ENCODE assay signal across 10 mouse cellular contexts in genomic region chr2:118761358-118761757, GRCm38 (mm10). TPM values are rescaled to one million over a fixed set of nuclear protein-coding genes. Genes with fewer than 3 reads are reported as not detected.
DNase-seq lines count a peak whose midpoint lies in the region; ATAC-seq and TF ChIP-seq lines count a peak whose summit lies in the region.
"Had no signal": no experiment of that assay in that cellular context is flagged by ENCODE, and none has a peak within 500 bp of the region (broad histone marks: within the 10 kb centered on the region; RNA-seq: fewer than 3 reads in every experiment).

No protein-coding gene starts in this region.

- TF ChIP-seq POLR2A in heart, adult 2 months (IDR thresholded peaks at IDR 0.05; ENCODE audit: insufficient read depth, low read depth, low read length) = no peak
- TF ChIP-seq POLR2A in CH12.LX (IDR thresholded peaks at IDR 0.05; ENCODE audit: low read depth, low read length) = no peak

- in situ Hi-C loops in CH12.LX (cut with MboI; ENCODE audit: low pct_ligation_motif_present, low pct_unique_long_range_greater_than_20kb, low sequenced_read_pairs) = loop anchor here (10.0 to 25.0 kb wide), 2 partner anchors 213 to 426 kb away; no protein-coding TSS in a partner anchor

- H3K9ac ChIP-seq in heart, adult 2 months (ENCODE audit: low read depth, low read length) = peak overlapping the region; percentile 84
- no peak overlapping the region for H3K9ac ChIP-seq in CH12.LX (ENCODE audit: insufficient read depth, low read depth)
- no peak overlapping the region for H3K9ac ChIP-seq in forebrain, postnatal 0 days
- H3K9ac ChIP-seq in liver, embryonic 14.5 days (replicated peaks) = no peak overlapping the region

- WGBS in heart, adult 2 months = 67% methylated on average over 12 of the region's 12 CpGs
- WGBS in forebrain, postnatal 0 days = 79% methylated on average over 12 of the region's 12 CpGs
- 85% methylated on average over 12 of the region's 12 CpGs for WGBS in liver, embryonic 14.5 days (ENCODE audit: insufficient replicate concordance)

- TF ChIP-seq EP300 in heart, adult 2 months (IDR thresholded peaks at IDR 0.05; ENCODE audit: insufficient read depth, low read depth, low read length) = no peak
- no peak for TF ChIP-seq EP300 in CH12.LX (IDR thresholded peaks at IDR 0.05; ENCODE audit: low read length)
- TF ChIP-seq EP300 in liver, embryonic 14.5 days (IDR thresholded peaks at IDR 0.05; ENCODE audit: low read depth) = no peak

- H3K79me2 ChIP-seq in heart, adult 2 months (replicated peaks; ENCODE audit: control insufficient read depth, insufficient read depth, low read length) = no peaks in the 10 kb centered on the region
- no peaks in the 10 kb centered on the region for H3K79me2 ChIP-seq in CH12.LX (replicated peaks; ENCODE audit: control insufficient read depth, extremely low read depth, insufficient read depth, poor library complexity, severe bottlenecking)

- no peaks in the 10 kb centered on the region for H3K9me3 ChIP-seq in CH12.LX (replicated peaks; ENCODE audit: low read length)
- no peaks in the 10 kb centered on the region for H3K9me3 ChIP-seq in forebrain, postnatal 0 days (ENCODE audit: low read length)
- no peaks in the 10 kb centered on the region for H3K9me3 ChIP-seq in liver, embryonic 14.5 days (ENCODE audit: control insufficient read depth, low read length)

- dilution Hi-C loops in CH12.LX (cut with MboI; ENCODE audit: extremely low pct_ligation_motif_present, extremely low pct_unique_long_range_greater_than_20kb, low sequenced_read_pairs) = no loop called here

- ATAC-seq in forebrain, postnatal 0 days = no peak
- ATAC-seq in liver, embryonic 14.5 days (ENCODE audit: insufficient read depth) = no peak

- H3K4me1 ChIP-seq in heart, adult 2 months (ENCODE audit: control insufficient read depth, insufficient read depth, low read length) = peaks cover 19% of the 10 kb centered on the region
- H3K4me1 ChIP-seq in CH12.LX (ENCODE audit: control insufficient read depth in 1 of 2, insufficient read depth in 2 of 2) = peaks cover 9 to 31% of the 10 kb centered on the region in 2 experiments
- peaks cover 22% of the 10 kb centered on the region for H3K4me1 ChIP-seq in forebrain, postnatal 0 days (ENCODE audit: insufficient read depth)
- peaks cover 15 to 20% of the 10 kb centered on the region in 2 experiments for H3K4me1 ChIP-seq in liver, embryonic 14.5 days (replicated peaks; ENCODE audit: control insufficient read depth in 2 of 2, insufficient read depth in 2 of 2, low read length in 1 of 2)

- peak overlapping the region; percentile 56 for H3K4me3 ChIP-seq in heart, adult 2 months
- H3K4me3 ChIP-seq in CH12.LX (replicated peaks in 1 of 3; ENCODE audit: low read depth in 2 of 3, low read length in 2 of 3, poor library complexity in 1 of 3) = no peak overlapping the region
- no peak overlapping the region for H3K4me3 ChIP-seq in forebrain, postnatal 0 days (ENCODE audit: low read depth, low read length)
- no peak overlapping the region for H3K4me3 ChIP-seq in liver, embryonic 14.5 days (ENCODE audit: insufficient read depth in 1 of 2, low read depth in 2 of 2, low read length in 2 of 2)

- intact Hi-C loops in heart, adult 2 months (cut with DNase I) = loop anchor here (5.0 to 10.0 kb wide), 2 partner anchors 101 to 423 kb away; partner anchors contain the start of gene Ivd
- intact Hi-C loops in gastrocnemius, postnatal 14 days (cut with DNase I; ENCODE audit: low total_unique reads) = no loop called here

- H3K27ac ChIP-seq in heart, adult 2 months = peak overlapping the region; percentile 92
- H3K27ac ChIP-seq in CH12.LX (ENCODE audit: insufficient read depth, low read depth) = no peak overlapping the region
- H3K27ac ChIP-seq in forebrain, postnatal 0 days (ENCODE audit: low read depth, low read length) = peak overlapping the region; percentile 83
- no peak overlapping the region for H3K27ac ChIP-seq in liver, embryonic 14.5 days

- no peak for DNase-seq in heart, adult 2 months
- DNase-seq in heart, postnatal 4 days = no peak
- DNase-seq in CH12.LX (ENCODE audit: extremely low read depth) = no peak
- no peak for DNase-seq in forebrain, postnatal 0 days
- no peak for DNase-seq in liver, embryonic 14.5 days (ENCODE audit: low read depth in 3 of 3, low spot score in 3 of 3)
- no peak for DNase-seq in right cerebral cortex, postnatal 10 days (ENCODE audit: low spot score in 2 of 2)
- DNase-seq in gastrocnemius, postnatal 14 days = no peak
- DNase-seq in cerebellum, adult 11 months = no peak
- DNase-seq: layer of hippocampus, adult 9-11 months had no signal

- H3K36me3 ChIP-seq in heart, adult 2 months (ENCODE audit: control insufficient read depth, insufficient read depth, low read length) = peaks cover 3% of the 10 kb centered on the region; the same call in 1 of the 2 replicates
- no peaks in the 10 kb centered on the region for H3K36me3 ChIP-seq in CH12.LX (replicated peaks in 1 of 2; ENCODE audit: control insufficient read depth in 1 of 2, insufficient read depth in 1 of 2, low read length in 1 of 2)
- H3K36me3 ChIP-seq in forebrain, postnatal 0 days (ENCODE audit: insufficient read depth) = no peaks in the 10 kb centered on the region
- no peaks in the 10 kb centered on the region for H3K36me3 ChIP-seq in liver, embryonic 14.5 days (replicated peaks; ENCODE audit: control insufficient read depth, insufficient read depth, low read depth)

- TF ChIP-seq RAD21 in CH12.LX (IDR thresholded peaks at IDR 0.05; ENCODE audit: low read depth, low read length) = peak; percentile 33

- peak; percentile 49 for TF ChIP-seq CTCF in heart, adult 2 months (IDR thresholded peaks at IDR 0.05)
- peak in 1 of 2 experiments; percentile 44; a peak in 2 of 4 replicates for TF ChIP-seq CTCF in CH12.LX (conservative IDR thresholded peaks at IDR 0.05 in 1 of 2, IDR thresholded peaks at IDR 0.05 in 1 of 2; ENCODE audit: low read depth in 2 of 2, low read length in 2 of 2)
- TF ChIP-seq CTCF in forebrain, postnatal 0 days (IDR thresholded peaks at IDR 0.05; ENCODE audit: low read depth) = peak; percentile 41
- TF ChIP-seq CTCF in liver, embryonic 14.5 days (IDR thresholded peaks at IDR 0.05; ENCODE audit: low read depth) = peak; percentile 48

- no peaks in the 10 kb centered on the region for H3K27me3 ChIP-seq in heart, adult 2 months (ENCODE audit: control insufficient read depth, insufficient read depth, low read length)
- peaks cover 13% of the 10 kb centered on the region for H3K27me3 ChIP-seq in CH12.LX (replicated peaks)
- no peaks in the 10 kb centered on the region for H3K27me3 ChIP-seq in forebrain, postnatal 0 days (ENCODE audit: insufficient read depth, low read length)
- H3K27me3 ChIP-seq in liver, embryonic 14.5 days (ENCODE audit: control insufficient read depth, insufficient read depth, low read length) = no peaks in the 10 kb centered on the region

- H3K4me2 ChIP-seq in CH12.LX (ENCODE audit: insufficient read depth, low read depth, poor library complexity, severe bottlenecking) = no peak overlapping the region
- peak overlapping the region; percentile 32; the same call in 1 of the 2 replicates for H3K4me2 ChIP-seq in forebrain, postnatal 0 days (ENCODE audit: low read depth)
- no peak overlapping the region; the same call in 1 of the 2 replicates for H3K4me2 ChIP-seq in liver, embryonic 14.5 days (ENCODE audit: low read depth)

RNA-seq across cellular contexts. Expression of gene Ccdc9b, which starts 1.1 kb away (rescaled TPM):
- 10 to 100 TPM; 24.3 to 26.4 TPM for total RNA-seq in heart, adult 2 months (2021)
- 15.1 and 21.7 TPM in 2 replicates for polyA plus RNA-seq in heart, adult 2 months (2012; rRNA removed)
- 1 to 10 TPM; 6.6 to 7.4 TPM for total RNA-seq in heart, postnatal 4 days (2021)
- not detected in 2 replicates for total RNA-seq in CH12.LX (2012; rRNA removed)
- not detected in 2 replicates for total RNA-seq in CH12.LX (2014; rRNA removed)
- polyA plus RNA-seq in CH12.LX (2012; ENCODE audit: insufficient read length, low read depth) = not detected in 2 replicates
- total RNA-seq in forebrain, postnatal 0 days (2014; rRNA removed) = 1.8 and 2.4 TPM in 2 replicates
- 0.33 and 0.53 TPM in 2 replicates for polyA plus RNA-seq in forebrain, postnatal 0 days (2015; fragmentation: Nextera tagmentation; extraction: Ambion mirVana)
- 0.28 and 0.39 TPM in 2 replicates for polyA plus RNA-seq in liver, embryonic 14.5 days (2012; rRNA removed)
- 0.04 and 0.16 TPM in 2 replicates for polyA plus RNA-seq in liver, embryonic 14.5 days (2014; fragmentation: Nextera tagmentation; extraction: Ambion mirVana)
- 1 to 10 TPM; 6.8 to 6.9 TPM for total RNA-seq in gastrocnemius, postnatal 14 days (2021)

RNA-seq across cellular contexts. Expression of gene Phgr1, which starts 11.2 kb away (rescaled TPM):
- not detected for total RNA-seq in heart, adult 2 months (2021)
- not detected in 2 replicates for polyA plus RNA-seq in heart, adult 2 months (2012; rRNA removed)
- total RNA-seq in heart, postnatal 4 days (2021) = not detected
- total RNA-seq in CH12.LX (2012; rRNA removed) = not detected in 2 replicates
- total RNA-seq in CH12.LX (2014; rRNA removed) = not detected in 2 replicates
- not detected in 2 replicates for polyA plus RNA-seq in CH12.LX (2012; ENCODE audit: insufficient read length, low read depth)
- total RNA-seq in forebrain, postnatal 0 days (2014; rRNA removed) = not detected in 2 replicates
- polyA plus RNA-seq in forebrain, postnatal 0 days (2015; fragmentation: Nextera tagmentation; extraction: Ambion mirVana) = not detected in 2 replicates
- not detected in 2 replicates for polyA plus RNA-seq in liver, embryonic 14.5 days (2012; rRNA removed)
- not detected in 2 replicates for polyA plus RNA-seq in liver, embryonic 14.5 days (2014; fragmentation: Nextera tagmentation; extraction: Ambion mirVana)
- total RNA-seq in gastrocnemius, postnatal 14 days (2021) = not detected
- total RNA-seq: common myeloid progenitor, adult 5-6 weeks had no signal

RNA-seq across cellular contexts. Expression of gene Inafm2, which starts 15.8 kb away (rescaled TPM):
- total RNA-seq in heart, adult 2 months (2021) = 10 to 100 TPM; 31.8 to 34.9 TPM
- 8.8 and 16.3 TPM in 2 replicates for polyA plus RNA-seq in heart, adult 2 months (2012; rRNA removed)
- total RNA-seq in heart, postnatal 4 days (2021) = 10 to 100 TPM; 33.9 to 34.9 TPM
- total RNA-seq in CH12.LX (2012; rRNA removed) (4.2 and 4.3 TPM in 2 replicates), CH12.LX (2014; rRNA removed) (3.6 TPM in 2 replicates)
- 2.6 and 2.7 TPM in 2 replicates for polyA plus RNA-seq in CH12.LX (2012; ENCODE audit: insufficient read length, low read depth)
- 13.8 and 14.2 TPM in 2 replicates for total RNA-seq in forebrain, postnatal 0 days (2014; rRNA removed)
- polyA plus RNA-seq in forebrain, postnatal 0 days (2015; fragmentation: Nextera tagmentation; extraction: Ambion mirVana) = 15.7 and 17.2 TPM in 2 replicates
- 4.1 and 5.0 TPM in 2 replicates for polyA plus RNA-seq in liver, embryonic 14.5 days (2012; rRNA removed)
- 18.3 and 22.8 TPM in 2 replicates for polyA plus RNA-seq in liver, embryonic 14.5 days (2014; fragmentation: Nextera tagmentation; extraction: Ambion mirVana)
- 1 to 10 TPM; 5.3 TPM for total RNA-seq in gastrocnemius, postnatal 14 days (2021)

RNA-seq across cellular contexts. Expression of gene Disp2, which starts 18.2 kb away (rescaled TPM):
- total RNA-seq in heart, adult 2 months (2021) = under 1 TPM in 1 of 2 experiments, not detected in 1; 0.11 TPM
- polyA plus RNA-seq in heart, adult 2 months (2012; rRNA removed) = 0.39 and 0.53 TPM in 2 replicates
- total RNA-seq in heart, postnatal 4 days (2021) = under 1 TPM; 0.07 to 0.10 TPM
- total RNA-seq in CH12.LX (2012; rRNA removed) (not detected in 2 replicates), CH12.LX (2014; rRNA removed) (not detected in 2 replicates)
- polyA plus RNA-seq in CH12.LX (2012; ENCODE audit: insufficient read length, low read depth) = not detected in 2 replicates
- total RNA-seq in forebrain, postnatal 0 days (2014; rRNA removed) = 48.4 and 91.3 TPM in 2 replicates
- polyA plus RNA-seq in forebrain, postnatal 0 days (2015; fragmentation: Nextera tagmentation; extraction: Ambion mirVana) = 25.4 and 40.4 TPM in 2 replicates
- 0.21 and 0.40 TPM in 2 replicates for polyA plus RNA-seq in liver, embryonic 14.5 days (2012; rRNA removed)
- polyA plus RNA-seq in liver, embryonic 14.5 days (2014; fragmentation: Nextera tagmentation; extraction: Ambion mirVana) = 0.25 and 0.27 TPM in 2 replicates
- under 1 TPM; 0.06 to 0.07 TPM for total RNA-seq in gastrocnemius, postnatal 14 days (2021)
- total RNA-seq: common myeloid progenitor, adult 5-6 weeks had no signal

RNA-seq across cellular contexts. Expression of gene Plcb2, which starts 33.1 kb away (rescaled TPM):
- 1 to 10 TPM; 2.5 to 2.6 TPM for total RNA-seq in heart, adult 2 months (2021)
- 2.4 and 2.7 TPM in 2 replicates for polyA plus RNA-seq in heart, adult 2 months (2012; rRNA removed)
- 1 to 10 TPM; 1.3 to 1.7 TPM for total RNA-seq in heart, postnatal 4 days (2021)
- total RNA-seq in CH12.LX (2012; rRNA removed) (6.9 and 7.8 TPM in 2 replicates), CH12.LX (2014; rRNA removed) (5.7 and 6.4 TPM in 2 replicates)
- 18.9 and 22.3 TPM in 2 replicates for polyA plus RNA-seq in CH12.LX (2012; ENCODE audit: insufficient read length, low read depth)
- 0.92 and 1.1 TPM in 2 replicates for total RNA-seq in forebrain, postnatal 0 days (2014; rRNA removed)
- polyA plus RNA-seq in forebrain, postnatal 0 days (2015; fragmentation: Nextera tagmentation; extraction: Ambion mirVana) = 0.52 and 0.83 TPM in 2 replicates
- polyA plus RNA-seq in liver, embryonic 14.5 days (2012; rRNA removed) = 2.6 and 3.1 TPM in 2 replicates
- 1.5 and 1.7 TPM in 2 replicates for polyA plus RNA-seq in liver, embryonic 14.5 days (2014; fragmentation: Nextera tagmentation; extraction: Ambion mirVana)
- under 1 TPM; 0.08 to 0.27 TPM for total RNA-seq in gastrocnemius, postnatal 14 days (2021)

Comparison
In these comparisons a context has a peak if more than half of its experiments do, and no peak if none do; other contexts are left out.
1. H3K27ac ChIP-seq: peak in heart, adult 2 months (single experiment) and forebrain, postnatal 0 days (single experiment); none in CH12.LX (single experiment) and liver, embryonic 14.5 days (single experiment).